Mouse (Mus musculus): ENCODE results near the gene Elmo1.

Gene Elmo1

GRCm38 (mm10) chr13:20306180-20307177, 216.1 kb downstream of the Elmo1 start:
- ATAC-seq (ENCODE audit: insufficient number of reproducible peaks, low FRiP score, low TSS enrichment), result peak; percentile 65

GRCm38 (mm10) chr13:20307381-20307780, 217.0 kb downstream of the Elmo1 start:
- ATAC-seq (ENCODE audit: insufficient number of reproducible peaks, low FRiP score, low TSS enrichment), result no peak

GRCm38 (mm10) chr13:20311612-20312011, 221.2 kb downstream of the Elmo1 start:
- peak; percentile 82 for ATAC-seq (ENCODE audit: insufficient number of reproducible peaks, low FRiP score, low TSS enrichment)

GRCm38 (mm10) chr13:20313345-20313744, 222.9 kb downstream of the Elmo1 start:
- no peak for ATAC-seq (ENCODE audit: insufficient number of reproducible peaks, low FRiP score, low TSS enrichment)

- ATAC-seq (ENCODE audit: insufficient number of reproducible peaks, low FRiP score, low TSS enrichment), result no peak
These were observed 225.7 kb downstream of the Elmo1 start for GRCm38 (mm10) chr13:20316139-20316538.

GRCm38 (mm10) chr13:20318615-20319219, 228.3 kb downstream of the Elmo1 start:
- ATAC-seq (ENCODE audit: insufficient number of reproducible peaks, low FRiP score, low TSS enrichment), result no peak

GRCm38 (mm10) chr13:20320232-20320631, 229.8 kb downstream of the Elmo1 start:
- ATAC-seq (ENCODE audit: insufficient number of reproducible peaks, low FRiP score, low TSS enrichment), result no peak

- ATAC-seq (ENCODE audit: insufficient number of reproducible peaks, low FRiP score, low TSS enrichment), result no peak
These were observed 233.1 kb downstream of the Elmo1 start for GRCm38 (mm10) chr13:20323478-20323877.

- ATAC-seq (ENCODE audit: insufficient number of reproducible peaks, low FRiP score, low TSS enrichment), result no peak
These were observed 236.7 kb downstream of the Elmo1 start for GRCm38 (mm10) chr13:20327064-20327463.

- ATAC-seq (ENCODE audit: insufficient number of reproducible peaks, low FRiP score, low TSS enrichment), result no peak
These were observed 237.6 kb downstream of the Elmo1 start for GRCm38 (mm10) chr13:20327975-20328374.

GRCm38 (mm10) chr13:20328672-20329071, 238.3 kb downstream of the Elmo1 start:
- no peak for ATAC-seq (ENCODE audit: insufficient number of reproducible peaks, low FRiP score, low TSS enrichment)

- ATAC-seq (ENCODE audit: insufficient number of reproducible peaks, low FRiP score, low TSS enrichment), result no peak
These were observed 240.6 kb downstream of the Elmo1 start for GRCm38 (mm10) chr13:20330954-20331353.

- ATAC-seq (ENCODE audit: insufficient number of reproducible peaks, low FRiP score, low TSS enrichment), result no peak
These were observed 244.9 kb downstream of the Elmo1 start for GRCm38 (mm10) chr13:20335051-20335888.

GRCm38 (mm10) chr13:20335889-20336497, 245.6 kb downstream of the Elmo1 start:
- no peak for ATAC-seq (ENCODE audit: insufficient number of reproducible peaks, low FRiP score, low TSS enrichment)

- ATAC-seq (ENCODE audit: insufficient number of reproducible peaks, low FRiP score, low TSS enrichment), result no peak
These were observed 252.5 kb downstream of the Elmo1 start for GRCm38 (mm10) chr13:20342881-20343280.

- ATAC-seq (ENCODE audit: insufficient number of reproducible peaks, low FRiP score, low TSS enrichment), result no peak
These were observed 259.4 kb downstream of the Elmo1 start for GRCm38 (mm10) chr13:20349754-20350153.

- ATAC-seq (ENCODE audit: insufficient number of reproducible peaks, low FRiP score, low TSS enrichment), result no peak
These were observed 262.2 kb downstream of the Elmo1 start for GRCm38 (mm10) chr13:20352631-20353030.

- no peak for ATAC-seq (ENCODE audit: insufficient number of reproducible peaks, low FRiP score, low TSS enrichment)
These were observed 263.6 kb downstream of the Elmo1 start for GRCm38 (mm10) chr13:20353862-20354603.

- ATAC-seq (ENCODE audit: insufficient number of reproducible peaks, low FRiP score, low TSS enrichment), result no peak
These were observed 264.2 kb downstream of the Elmo1 start for GRCm38 (mm10) chr13:20354604-20354999.
